Mouse (Mus musculus) mesoderm, embryonic 11.5 days (tissue): Measurements from ENCODE around the gene Atp8b4.
"Not testable (repeated sequence)": the region's sequence is repeated elsewhere in the genome, so short reads cannot be mapped to it uniquely, and the experiment has no call there.

Experiments used
- DNase-seq: peaks from one replicate; pipeline ENCODE4 v3.0.0-alpha.2; 2012; ENCODE audit warnings: low read depth, low spot score

Gene Atp8b4

GRCm38 (mm10) chr2:126495832-126496695, 4.4 kb downstream of the Atp8b4 start:
- DNase-seq = no peak

GRCm38 (mm10) chr2:126495230-126495629, 5.2 kb downstream of the Atp8b4 start:
- no peak for DNase-seq

DNA sequence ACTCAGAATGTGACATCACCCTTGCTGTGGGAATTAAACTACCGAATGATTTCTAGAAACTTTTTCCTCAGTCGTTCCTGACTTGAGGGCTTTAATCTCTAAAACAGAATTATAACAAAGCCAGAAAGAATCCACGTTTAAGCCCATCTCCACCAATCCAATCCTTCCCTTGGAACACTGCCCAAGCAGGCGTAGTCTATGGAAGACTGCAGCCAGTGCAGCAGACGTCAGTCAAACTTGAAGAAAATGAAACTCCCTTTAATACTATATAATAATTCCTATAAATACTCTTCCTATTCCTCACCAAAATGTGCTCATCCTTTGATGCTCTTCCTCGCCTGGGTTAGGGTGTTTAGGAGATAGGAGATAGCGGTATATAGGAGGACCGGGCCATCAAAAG, 7.2 kb downstream of the Atp8b4 start:
- DNase-seq = no peak

GRCm38 (mm10) chr2:126492713-126493112, 7.8 kb downstream of the Atp8b4 start:
- DNase-seq = peak; percentile 7

DNA sequence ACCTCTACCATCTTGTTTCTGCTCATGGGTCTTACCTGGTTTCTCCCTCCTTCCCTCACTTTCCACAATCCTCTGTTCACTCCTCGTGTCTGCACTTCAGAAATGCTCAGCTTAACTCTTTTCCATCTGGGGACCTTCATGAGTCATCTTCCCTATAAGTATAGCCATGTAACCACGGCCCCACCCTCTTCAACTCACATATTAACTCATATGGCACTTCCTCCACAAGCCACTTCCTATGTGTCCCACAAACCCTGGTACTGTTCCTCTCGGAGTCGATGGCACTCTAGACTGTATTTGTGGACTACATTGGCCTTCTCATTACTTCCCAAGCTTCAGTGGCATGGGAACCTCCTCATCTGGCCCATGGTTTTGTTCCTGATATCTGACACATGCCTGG, 9.0 kb downstream of the Atp8b4 start:
- DNase-seq = no peak

GRCm38 (mm10) chr2:126490573-126490972, 9.9 kb downstream of the Atp8b4 start:
- no peak for DNase-seq

DNA sequence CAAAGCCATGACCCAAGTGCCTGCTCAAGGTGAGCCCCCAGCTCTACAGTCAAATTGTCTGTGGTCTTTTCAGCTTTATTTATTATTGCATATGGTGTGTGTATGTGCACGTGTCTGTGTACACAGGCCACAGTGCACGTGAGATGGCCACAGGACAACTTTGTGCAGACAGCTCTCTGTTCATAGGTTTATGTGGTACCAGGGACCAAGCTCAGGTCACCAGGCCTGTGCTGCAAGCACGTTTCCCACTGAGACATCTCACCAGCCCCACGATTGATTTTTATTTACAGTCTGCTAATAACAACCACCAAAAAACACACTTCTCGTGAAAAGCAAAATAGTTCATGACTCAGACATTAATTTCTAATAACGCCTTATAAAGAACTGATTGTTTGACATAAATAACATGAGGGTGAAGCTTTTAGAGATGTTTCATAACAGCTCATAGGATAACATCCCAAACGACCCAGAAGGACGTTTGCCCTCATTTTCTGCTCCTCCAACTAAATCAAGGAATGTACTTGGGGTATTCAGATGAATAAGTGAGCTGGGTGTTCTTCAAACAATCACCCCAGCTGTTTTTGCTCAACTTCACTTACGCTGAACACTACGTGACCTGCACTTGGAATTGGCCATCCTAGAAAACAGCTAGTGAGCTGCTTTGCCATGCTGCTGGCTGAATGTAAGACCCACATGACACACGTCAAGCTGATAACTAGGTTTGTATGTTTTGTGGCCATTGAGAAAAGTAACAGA, 15.0 kb downstream of the Atp8b4 start:
- DNase-seq = no peak

DNA sequence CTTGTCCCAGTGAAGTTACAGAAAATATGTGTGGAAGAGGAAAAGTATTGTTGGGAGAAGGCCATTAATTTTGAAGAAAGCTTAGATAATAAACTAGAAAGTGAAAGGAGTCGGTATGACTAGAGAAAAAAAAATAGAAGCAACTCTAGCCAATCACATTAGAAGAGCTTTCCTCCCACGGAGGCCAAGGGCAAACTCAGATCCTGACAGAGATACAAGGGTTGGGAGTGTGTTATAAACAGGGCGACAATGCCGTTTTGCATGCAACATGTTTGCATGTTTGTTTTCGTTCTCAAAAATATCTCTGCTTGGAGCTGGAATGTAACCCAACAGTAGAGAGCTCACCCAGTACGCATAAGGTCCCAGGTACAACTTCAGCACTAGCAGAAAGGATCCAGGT, 17.1 kb downstream of the Atp8b4 start:
- DNase-seq = no peak

DNA sequence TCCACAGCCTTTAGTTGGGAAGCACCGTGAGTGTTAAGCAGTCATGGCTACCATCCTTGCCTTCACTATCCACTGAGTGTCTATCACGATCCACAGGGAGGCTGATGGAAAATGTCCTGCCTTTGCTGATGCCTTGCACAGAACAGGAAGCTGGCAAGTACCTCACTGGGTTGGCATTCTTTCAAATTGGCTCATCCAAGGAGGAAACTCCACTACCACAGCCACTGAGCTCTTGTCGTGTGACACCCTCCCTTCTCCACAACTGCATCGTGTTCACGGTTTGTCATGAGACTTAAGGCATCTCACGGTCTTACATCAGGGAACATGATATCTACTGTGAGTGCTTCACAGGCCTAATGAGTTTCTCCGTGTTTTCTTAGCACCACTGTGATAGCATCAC, 22.9 kb downstream of the Atp8b4 start:
- DNase-seq = no peak

DNA sequence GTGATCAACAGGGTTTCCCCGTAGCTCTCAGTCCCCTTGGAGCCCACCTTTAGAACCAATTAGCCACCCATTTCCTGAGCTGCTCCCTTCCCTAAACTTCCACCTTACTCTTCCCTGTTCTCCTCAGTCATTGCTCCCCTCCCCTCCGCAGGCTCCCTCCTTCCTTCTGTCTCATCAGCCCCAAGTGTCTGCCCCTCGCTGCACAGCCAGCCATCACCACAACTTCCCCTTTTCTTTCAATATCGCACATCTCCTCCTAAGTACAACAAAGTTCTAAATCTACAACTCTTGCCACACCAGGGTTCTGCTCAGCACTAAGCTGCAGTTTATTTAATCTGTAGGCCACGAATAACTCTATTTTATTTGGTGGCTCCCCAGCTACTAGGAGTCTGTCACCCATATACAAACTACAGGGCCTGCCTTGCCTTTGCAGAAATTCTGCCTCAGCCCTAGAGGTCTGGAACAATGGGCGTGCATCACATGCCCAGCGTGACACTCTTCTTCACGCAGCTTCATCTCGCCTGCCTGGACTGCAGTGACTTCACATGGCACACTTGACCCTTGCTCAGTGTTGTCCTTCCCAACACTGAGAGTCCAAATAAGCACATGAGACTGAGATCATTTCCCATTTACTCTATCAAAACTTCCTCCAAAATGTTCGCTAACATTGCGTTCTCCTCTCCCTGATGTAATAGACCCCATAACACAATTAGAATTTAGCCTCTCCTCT, 24.6 kb downstream of the Atp8b4 start:
- no peak for DNase-seq

DNA sequence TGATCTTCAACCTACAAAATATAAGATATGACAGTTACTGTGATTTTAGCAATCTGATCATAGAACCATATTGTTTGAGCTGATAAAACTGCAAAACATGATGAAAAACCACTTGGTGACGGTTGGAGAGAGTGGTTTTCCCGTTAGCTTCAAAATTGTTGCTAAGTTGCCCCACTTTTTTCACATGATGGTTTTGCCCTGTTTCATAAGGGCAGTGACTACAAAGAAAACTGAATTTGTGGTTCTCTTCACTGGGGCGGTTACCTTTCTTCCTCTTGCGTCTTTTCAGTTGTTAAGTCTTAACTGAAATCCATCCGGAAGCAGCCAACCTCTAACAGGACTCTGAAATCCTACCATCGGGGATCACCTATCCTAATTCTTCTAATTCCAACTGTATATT, 26.5 kb downstream of the Atp8b4 start:
- no peak for DNase-seq

DNA sequence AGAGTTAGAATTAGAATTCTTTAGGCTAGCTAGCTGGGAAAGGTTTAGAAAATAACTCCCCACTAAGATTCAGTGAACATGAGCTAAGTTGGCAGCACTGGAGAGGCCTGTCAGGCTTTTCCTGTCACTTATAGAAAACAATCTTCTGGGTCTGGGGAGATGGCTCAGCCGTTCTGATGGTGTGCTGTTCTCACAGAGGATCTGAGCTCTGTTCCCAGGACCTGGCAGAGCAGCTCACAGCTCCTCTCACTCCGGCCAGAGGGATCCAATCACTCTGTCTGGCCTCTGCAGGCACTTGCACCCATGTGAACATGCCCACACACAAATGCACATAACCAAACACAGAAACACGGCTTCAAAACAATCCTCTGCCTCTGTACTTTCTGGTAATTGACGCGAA, 27.6 kb downstream of the Atp8b4 start:
- DNase-seq = no peak

- no peak for DNase-seq
Observed at GRCm38 (mm10) chr2:126467790-126468189, 32.7 kb downstream of the Atp8b4 start.

- no peak for DNase-seq
Observed at GRCm38 (mm10) chr2:126466391-126467134, 33.9 kb downstream of the Atp8b4 start.

GRCm38 (mm10) chr2:126458661-126459060, 41.8 kb downstream of the Atp8b4 start:
- DNase-seq = no peak

DNA sequence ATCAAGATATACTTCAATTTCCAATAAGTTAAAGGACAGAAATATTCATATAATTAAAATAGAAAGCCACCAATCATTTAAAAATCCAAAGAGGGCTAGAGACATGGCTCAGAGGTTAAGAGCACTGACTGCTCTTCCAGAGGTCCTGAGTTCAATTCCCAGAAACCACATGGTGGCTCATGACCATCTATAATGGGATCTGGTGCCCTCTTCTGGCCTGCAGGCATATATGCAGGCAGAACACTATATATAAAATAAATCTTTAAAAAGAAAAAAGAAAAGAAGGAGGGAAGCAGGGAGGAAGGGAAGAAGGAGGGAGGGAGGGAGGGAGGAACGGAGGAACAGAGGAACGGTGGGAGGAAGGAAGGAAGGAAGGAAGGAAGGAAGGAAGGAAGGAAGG, 42.7 kb downstream of the Atp8b4 start:
- DNase-seq = not testable (repeated sequence)

DNA sequence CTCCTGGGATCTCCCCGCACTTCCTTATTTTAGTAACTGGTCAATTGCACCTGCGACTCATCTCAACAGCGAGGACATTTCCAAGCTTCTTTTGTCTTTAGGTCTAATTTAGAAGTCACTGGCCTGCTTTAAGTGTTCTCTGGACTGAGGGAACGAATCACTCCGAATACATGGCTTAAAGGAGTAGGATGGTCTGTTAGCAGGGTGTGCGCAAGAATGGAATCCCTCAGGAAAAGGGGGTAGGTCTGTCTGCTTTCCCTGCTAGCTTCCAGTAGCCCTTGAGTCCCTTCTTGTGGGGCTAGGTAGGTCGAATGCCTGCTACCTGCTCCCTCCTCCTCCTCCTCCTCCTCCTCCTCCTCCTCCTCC, 49.6 kb downstream of the Atp8b4 start:
- no peak for DNase-seq

GRCm38 (mm10) chr2:126450210-126450936, 50.1 kb downstream of the Atp8b4 start:
- DNase-seq = peak; percentile 12

DNA sequence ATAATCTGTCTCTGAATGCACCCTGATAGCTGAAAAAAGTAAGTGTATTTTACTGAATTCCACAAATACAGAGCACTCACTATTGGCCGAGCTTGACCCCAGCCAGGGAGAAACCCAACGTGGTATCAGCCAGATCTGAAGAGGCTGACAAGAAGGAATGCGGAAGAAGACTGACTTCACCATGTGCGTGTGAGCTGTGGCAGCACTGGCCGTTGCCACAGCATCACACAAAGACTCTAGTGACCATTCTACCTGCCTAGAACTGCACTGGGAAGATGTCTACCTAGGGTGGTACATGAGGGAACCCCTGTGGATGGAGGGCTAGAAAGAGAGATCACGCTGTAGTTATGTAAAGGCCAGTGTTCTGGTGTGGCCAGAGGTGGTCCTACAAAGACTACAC, 55.4 kb downstream of the Atp8b4 start:
- DNase-seq = no peak

DNA sequence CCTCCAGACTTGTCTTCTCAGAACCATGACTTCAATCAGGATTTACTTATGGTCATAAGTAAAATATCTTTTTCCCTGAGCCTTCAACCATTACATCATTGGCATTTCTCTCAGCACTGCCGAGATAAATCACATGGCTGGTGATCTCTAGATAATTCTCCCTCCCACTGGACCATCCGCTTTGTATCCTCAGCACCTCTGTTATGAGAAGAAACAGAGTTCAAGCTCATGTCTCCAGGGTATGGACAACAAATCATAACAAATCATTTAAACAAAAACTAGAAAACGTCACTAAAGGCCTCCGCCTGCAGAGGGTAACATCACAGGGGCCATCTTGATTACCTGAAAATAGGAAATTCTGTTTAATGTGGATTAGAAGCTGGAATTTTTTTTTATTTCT, 58.9 kb downstream of the Atp8b4 start:
- DNase-seq = no peak

GRCm38 (mm10) chr2:126434712-126435111, 65.8 kb downstream of the Atp8b4 start:
- no peak for DNase-seq
